Mouse (Mus musculus) olfactory bulb, adult 2 months (tissue): ENCODE measurements at regions not wholly inside any gene's neighbourhood (a gene's known extent, or its start where the extent isn't known, plus 50 kb on each side); places are given as distances from the start of the nearest gene placed in this dataset.

Source experiments
- CTCF ChIP-seq: fragments of 200-500 bp; IDR thresholded peaks from 2 replicates; pipeline ENCODE4 v1.5.1; 2012; ENCODE audit warnings: low read depth, mild to moderate bottlenecking, low read length, moderate library complexity; ENCODE audit not compliant: insufficient read depth
- POLR2A ChIP-seq: fragments of 200-500 bp; IDR thresholded peaks from 2 replicates; pipeline ENCODE4 v1.6.1; 2012; ENCODE audit warnings: mild to moderate bottlenecking, low read depth, low read length, moderate library complexity; ENCODE audit not compliant: insufficient read depth

- TF ChIP-seq CTCF (no peak), POLR2A (no peak)
Measured at GRCm38 (mm10) chr15:5510056-5510455, 266.1 kb upstream of the Ptger4 start.
